Mouse (Mus musculus) G1E-ER4 (cell line): ENCODE measurements around the gene Susd4. TPM values are rescaled to one million over a fixed set of nuclear protein-coding genes. Genes with fewer than 3 reads are reported as not detected.

Source experiments
- GATA1 ChIP-seq: IDR thresholded peaks from one replicate; pipeline ENCODE4 v1.8.0; 2012; ENCODE audit warnings: low read length, inconsistent platforms
- polyA plus RNA-seq: library from polyadenylated mRNA; stranded (reverse); fragments of >175 nt; gene quantifications from 2 replicates; pipeline ENCODE4 v1.2.3, GENCODE M21; 2012

Susd4 gene
- polyA plus RNA-seq, 1 experiment = not detected

- no peak for TF ChIP-seq GATA1
Measured at GRCm38 (mm10) chr1:182878156-182878555, 114.5 kb downstream of the Susd4 start.

GRCm38 (mm10) chr1:182878719-182879118 is 115.1 kb downstream of the Susd4 start:
- TF ChIP-seq GATA1 = no peak

- no peak for TF ChIP-seq GATA1
Measured at GRCm38 (mm10) chr1:182881246-182881645, 117.6 kb downstream of the Susd4 start.

GRCm38 (mm10) chr1:182882611-182883010 is 119.0 kb downstream of the Susd4 start:
- TF ChIP-seq GATA1 = no peak

- no peak for TF ChIP-seq GATA1
Measured at GRCm38 (mm10) chr1:182895698-182896097, 132.0 kb downstream of the Susd4 start.

- TF ChIP-seq GATA1 = no peak
Measured at GRCm38 (mm10) chr1:182897071-182897470, 133.4 kb downstream of the Susd4 start.

- TF ChIP-seq GATA1 = no peak
Measured at GRCm38 (mm10) chr1:182897506-182898138, 134.0 kb downstream of the Susd4 start.

GRCm38 (mm10) chr1:182902095-182902494 is 138.4 kb downstream of the Susd4 start:
- TF ChIP-seq GATA1 = no peak

GRCm38 (mm10) chr1:182902906-182903305 is 139.2 kb downstream of the Susd4 start:
- TF ChIP-seq GATA1 = no peak

GRCm38 (mm10) chr1:182905669-182906068 is 142.0 kb downstream of the Susd4 start:
- TF ChIP-seq GATA1 = no peak

GRCm38 (mm10) chr1:182908050-182909036 is 144.7 kb downstream of the Susd4 start:
- TF ChIP-seq GATA1 = no peak

- no peak for TF ChIP-seq GATA1
Measured at GRCm38 (mm10) chr1:182909066-182909465, 145.4 kb downstream of the Susd4 start.

GRCm38 (mm10) chr1:182909596-182909995 is 145.9 kb downstream of the Susd4 start:
- no peak for TF ChIP-seq GATA1

GRCm38 (mm10) chr1:182912591-182912990 is 148.9 kb downstream of the Susd4 start:
- TF ChIP-seq GATA1 = no peak

GRCm38 (mm10) chr1:182914121-182914908 is 150.7 kb downstream of the Susd4 start:
- no peak for TF ChIP-seq GATA1

- no peak for TF ChIP-seq GATA1
Measured at GRCm38 (mm10) chr1:182916166-182916565, 152.5 kb downstream of the Susd4 start.
